Mouse (Mus musculus): ENCODE measurements at regions not wholly inside any gene's neighbourhood (a gene's known extent, or its start where the extent isn't known, plus 50 kb on each side); places are given as distances from the start of the nearest gene placed in this dataset.

DNA sequence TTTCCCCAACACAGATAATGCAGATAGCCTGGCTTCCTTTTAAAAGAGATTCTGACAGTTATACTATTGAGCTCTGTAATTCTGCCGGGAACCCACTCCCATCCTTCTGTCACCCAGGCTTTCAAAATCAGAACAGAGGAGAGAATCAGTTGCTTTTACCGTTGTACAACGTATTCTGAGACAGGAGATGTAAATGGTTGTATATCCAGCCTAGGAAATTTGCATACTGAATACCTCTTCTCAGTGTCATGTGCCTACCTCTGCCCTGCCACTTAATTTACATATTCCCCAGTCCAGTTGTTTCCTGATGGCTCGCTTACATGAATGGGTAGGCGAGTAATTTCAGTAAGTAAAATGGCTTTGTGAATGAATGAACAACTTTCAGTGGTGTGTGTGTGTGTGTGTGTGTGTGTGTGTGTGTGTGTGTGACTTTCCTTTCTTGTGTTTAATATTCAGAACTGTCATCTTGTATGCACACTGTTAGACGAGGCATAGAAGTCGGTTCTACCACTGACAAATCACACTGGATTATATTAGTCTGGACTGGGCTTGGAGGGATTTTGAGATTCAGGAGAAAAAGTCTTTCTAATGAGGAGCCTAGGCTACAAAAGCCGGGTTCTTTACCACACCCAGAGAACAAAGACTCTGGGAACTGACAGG lies 282.2 kb upstream of the Cdh6 start:
- DNase-seq (ENCODE audit: low read depth, low spot score), result no peak

DNA sequence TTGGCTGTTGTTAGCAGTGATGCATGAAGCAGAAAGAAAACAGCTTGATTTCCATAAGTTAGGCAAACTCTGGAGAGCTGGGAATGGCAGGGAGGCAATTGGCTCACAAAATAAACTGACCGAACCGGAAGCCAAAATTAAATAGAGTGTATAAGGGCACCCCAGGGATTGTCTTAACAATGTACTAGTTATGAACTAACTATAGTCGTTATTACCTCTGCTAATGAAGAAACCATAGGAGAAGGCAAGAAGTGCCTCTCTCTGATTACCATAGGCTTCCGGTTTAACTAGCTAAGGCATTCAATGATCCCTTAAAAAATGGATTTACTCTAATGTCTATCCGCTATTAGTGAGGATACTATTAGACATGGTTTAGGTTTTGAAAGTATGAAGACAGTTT lies 276.9 kb upstream of the Cdh6 start:
- no peak for DNase-seq (ENCODE audit: low read depth, low spot score)

DNA sequence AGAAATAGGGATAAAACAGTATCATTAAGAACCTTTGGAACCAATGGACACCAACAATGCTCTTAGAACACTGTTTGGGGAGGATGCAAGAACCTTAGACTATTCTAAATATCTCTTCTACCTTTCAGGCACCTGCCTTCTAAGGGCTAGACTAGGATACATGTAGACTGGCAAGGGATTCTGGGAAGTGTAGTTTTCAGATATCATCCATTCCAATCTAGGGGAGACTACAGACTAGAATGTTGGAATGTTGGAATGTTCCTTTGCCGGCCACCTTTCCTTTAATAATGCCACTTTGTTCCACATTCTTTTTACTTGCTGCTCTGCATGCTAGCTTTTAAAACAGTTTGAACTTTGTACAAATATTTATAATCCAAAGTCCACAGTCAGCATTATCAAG lies 261.1 kb upstream of the Cdh6 start:
- no peak for DNase-seq (ENCODE audit: low read depth, low spot score)

DNA sequence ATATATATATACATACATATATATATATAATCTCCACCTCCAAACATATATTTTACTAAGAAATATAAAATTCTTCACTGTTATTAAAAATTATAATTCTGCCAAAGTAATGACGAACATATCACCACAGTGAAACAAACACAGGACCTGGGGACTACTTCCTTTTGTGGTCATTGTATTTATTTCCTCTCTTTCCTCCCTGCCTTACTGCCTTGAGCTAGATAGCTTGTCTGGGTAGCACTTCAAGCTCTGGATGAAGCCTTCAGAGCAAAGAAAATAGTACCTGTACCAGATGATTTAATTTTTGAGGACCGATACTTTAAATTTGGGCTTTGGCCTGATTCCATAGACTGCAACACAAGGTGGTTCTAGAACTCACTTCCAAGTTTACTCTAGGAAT lies 259.5 kb upstream of the Cdh6 start:
- DNase-seq (ENCODE audit: low read depth, low spot score), result no peak

DNA sequence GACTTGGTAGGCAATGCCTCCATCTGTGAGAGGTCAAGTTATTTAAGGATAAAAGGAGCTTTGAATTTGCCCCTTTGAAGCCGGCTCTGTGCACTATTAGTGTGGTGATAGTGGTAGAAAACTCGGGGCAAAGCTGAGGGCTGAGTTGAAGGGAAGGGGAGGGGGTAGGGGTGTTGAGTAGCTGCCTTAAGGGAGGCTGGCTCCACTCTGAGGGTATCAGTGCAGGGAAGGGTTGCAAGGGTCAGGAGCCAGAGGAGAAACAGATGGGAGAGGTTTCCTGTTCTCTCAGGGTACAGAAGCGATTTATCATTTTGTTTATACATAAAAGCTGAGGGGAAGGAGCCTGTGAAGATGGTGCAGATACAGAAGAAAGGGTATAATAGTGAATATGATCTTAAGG lies 246.1 kb upstream of the Cdh6 start:
- peak; percentile 30 for DNase-seq (ENCODE audit: low read depth, low spot score)

DNA sequence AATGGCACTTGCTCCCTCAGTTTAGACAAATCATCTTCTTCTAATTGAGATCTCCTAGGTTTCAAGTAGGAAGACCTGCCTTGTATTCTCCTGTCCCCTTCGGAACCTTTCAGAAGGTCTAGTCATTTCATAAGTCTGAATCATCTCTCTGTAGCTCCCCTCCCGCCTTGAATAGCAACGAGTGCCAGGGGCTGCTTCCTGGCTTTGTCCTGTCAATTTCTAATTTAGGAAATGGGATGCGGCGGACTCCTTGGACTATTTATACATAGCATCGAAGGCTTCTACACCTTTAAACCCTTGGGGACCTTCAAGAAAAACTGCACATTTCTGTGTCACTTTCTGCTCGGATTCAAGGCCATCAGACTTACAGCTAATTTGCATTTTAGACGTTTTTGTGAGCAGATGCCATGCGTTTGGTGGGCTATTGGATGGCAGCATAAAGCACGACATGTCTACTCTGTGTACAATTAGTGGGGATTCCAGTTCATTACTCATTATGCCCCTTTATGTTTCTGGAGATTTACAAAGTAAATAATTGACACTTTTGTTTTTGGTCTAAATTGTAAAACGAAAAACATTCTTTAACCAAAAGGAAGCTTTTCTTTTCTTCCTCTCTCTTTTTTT lies 236.7 kb upstream of the Cdh6 start:
- no peak for DNase-seq (ENCODE audit: low read depth, low spot score)

DNA sequence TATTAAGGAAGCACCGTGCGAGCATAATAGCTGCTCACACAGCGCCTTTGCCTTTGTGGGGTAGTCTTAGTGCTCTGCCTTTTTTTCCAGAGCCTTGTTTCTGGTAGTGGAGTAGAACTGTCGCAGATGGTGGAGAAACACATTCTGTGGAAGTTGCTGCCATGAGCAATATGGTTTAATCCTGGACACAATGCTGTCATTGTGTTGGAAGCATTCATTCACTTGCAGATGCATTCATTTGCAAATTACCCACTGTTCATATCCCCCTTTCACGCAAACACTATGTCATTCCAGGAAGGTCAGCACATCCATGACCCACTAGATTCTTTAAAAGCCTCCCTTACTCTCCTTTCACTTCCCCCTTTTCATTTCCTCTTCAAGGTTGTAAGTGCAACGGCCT lies 219.7 kb upstream of the Cdh6 start:
- peak; percentile 75 for DNase-seq (ENCODE audit: low read depth, low spot score)

DNA sequence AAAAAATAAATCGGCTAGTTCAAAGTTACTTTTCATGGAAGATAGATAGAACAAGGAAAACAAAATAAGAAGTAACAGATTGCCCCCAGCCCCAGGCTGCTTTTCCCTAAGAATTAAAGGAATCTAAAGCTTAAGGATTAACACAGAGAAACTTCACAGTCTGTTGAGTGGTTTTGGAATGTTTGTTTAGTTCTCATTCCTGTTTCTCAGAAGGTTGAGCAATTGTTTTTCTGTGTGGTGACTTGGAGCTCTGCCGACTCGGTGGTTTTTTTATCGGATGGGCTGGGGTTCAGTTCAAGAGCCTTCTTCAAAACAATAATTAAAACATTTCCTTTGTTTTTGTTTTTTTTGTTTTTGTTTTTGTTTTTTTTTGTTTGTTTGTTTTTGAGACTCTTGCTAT lies 217.9 kb upstream of the Cdh6 start:
- no peak for DNase-seq (ENCODE audit: low read depth, low spot score)

DNA sequence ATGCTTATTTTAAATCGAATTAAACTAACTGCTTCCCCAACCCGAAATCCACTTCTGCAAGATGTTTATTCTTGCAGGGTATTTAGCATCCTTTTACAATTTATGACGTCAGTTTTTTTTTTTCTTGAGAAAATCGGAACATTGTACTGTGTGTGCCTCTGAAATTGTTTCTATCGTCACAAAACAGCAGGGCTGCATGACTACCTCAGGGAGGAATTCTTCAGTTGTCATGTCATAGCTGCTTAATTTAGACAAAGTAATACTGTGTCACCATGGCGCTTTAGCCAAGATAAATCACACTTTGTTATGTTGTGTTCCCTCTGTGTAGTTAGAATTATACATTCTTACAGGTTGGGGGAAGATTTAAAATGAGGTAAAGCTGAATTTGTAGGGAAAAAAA lies 211.3 kb upstream of the Cdh6 start:
- peak; percentile 49 for DNase-seq (ENCODE audit: low read depth, low spot score)

DNA sequence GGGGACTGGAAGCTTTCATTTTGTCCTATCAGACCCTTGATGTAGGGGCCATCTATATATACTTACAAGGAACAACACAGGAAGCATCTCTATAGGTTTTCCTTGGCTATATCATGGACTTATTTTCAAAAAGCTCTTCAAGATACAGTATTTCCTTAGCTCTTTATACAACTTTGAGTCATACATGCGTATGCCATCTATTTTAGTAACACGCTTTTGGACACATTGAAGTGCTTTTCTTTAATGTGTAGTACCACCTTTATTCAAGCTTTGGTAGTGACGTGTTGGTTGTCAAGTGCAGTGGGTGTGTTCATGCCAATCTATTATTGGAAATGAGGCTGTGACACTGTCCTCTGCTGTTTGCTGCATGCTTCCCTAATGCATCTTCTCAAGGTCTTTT lies 202.1 kb upstream of the Cdh6 start:
- no peak for DNase-seq (ENCODE audit: low read depth, low spot score)

DNA sequence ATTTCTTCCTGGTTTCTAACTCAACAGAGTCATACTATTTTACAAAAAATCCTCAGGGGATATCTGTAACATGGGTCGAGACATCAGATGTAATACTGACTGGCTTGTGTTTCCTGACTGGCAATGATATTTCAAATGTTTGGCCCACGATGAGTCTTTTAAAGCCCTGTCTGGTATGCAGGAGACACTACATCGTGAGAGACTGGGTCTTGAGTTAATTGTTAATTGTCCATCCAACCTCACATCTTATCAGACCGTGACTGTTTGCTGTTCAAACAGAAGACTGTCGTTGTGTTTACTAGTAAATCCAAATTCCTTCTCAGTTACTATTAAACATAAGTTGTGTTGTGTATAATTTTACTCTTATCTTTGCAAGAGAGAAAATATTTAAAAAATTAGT lies 195.3 kb upstream of the Cdh6 start:
- DNase-seq (ENCODE audit: low read depth, low spot score), result no peak

DNA sequence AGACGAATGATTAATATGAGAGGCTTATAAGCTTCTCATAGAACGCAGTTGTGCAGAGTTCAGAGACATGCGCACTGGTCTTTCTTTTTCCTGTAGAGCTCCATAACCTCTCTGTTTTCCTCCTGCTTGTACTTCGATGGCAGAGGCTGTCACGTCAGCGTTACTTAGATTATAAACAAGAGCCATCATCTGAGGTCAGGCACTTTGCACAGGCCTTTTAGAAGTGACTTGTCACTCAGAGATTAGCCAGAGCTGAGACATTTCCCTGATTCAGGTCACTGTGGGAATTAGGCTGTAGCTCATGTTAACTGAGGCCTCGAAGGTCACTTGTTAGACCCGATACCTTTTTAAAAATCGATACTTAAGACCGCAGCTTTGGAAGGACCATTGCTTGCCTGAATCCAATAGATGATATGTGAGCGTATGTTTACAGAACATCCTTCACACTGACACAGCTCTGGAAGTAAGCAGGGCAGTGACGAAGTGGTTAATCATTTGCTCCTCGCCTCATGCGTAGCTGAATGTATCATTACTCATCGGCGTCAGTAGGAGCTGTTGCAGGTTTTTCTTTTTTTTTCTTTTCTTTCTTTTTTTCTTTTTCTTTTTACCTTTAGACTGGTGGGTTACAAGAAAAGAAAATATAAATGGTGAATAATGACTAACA lies 193.9 kb upstream of the Cdh6 start:
- peak; percentile 17 for DNase-seq (ENCODE audit: low read depth, low spot score)

DNA sequence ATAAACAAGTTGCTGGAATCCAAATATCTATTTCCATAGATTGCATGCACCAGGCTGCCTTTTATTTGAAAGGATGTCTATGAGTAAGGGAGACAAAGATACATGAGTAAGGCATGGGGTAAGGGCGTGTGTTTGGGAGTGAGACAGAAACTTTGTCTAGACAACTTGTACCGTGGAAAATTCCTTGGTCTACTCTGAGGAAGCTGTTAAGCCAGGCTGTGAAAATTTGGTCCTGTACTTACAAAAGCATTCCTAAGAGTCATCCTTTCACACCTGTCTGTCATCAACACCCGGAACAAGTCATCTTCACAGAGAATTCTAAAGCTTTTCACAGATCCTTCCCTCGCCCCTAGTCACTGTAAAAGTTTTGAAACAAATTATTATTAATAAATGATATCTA lies 193.1 kb upstream of the Cdh6 start:
- DNase-seq (ENCODE audit: low read depth, low spot score), result no peak

DNA sequence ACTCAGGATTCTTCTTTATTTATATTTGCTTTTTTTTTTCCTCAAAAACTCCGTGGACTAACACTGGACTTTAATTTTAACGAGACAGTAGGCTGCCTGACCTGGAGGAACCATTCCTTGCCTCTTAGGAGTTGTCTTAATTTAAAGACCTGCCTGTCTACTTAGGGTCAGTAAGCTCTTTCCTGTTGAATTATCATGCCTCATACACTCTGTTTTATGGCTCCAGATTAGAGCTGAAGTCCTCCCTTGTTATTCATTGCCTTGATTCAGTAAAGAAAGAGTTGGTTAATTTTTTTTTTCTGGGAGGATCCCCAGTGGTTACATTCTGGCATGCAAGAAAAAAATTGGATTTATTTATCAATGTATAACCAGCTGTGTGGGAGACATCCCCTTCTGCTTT lies 187.3 kb upstream of the Cdh6 start:
- DNase-seq (ENCODE audit: low read depth, low spot score), result no peak

DNA sequence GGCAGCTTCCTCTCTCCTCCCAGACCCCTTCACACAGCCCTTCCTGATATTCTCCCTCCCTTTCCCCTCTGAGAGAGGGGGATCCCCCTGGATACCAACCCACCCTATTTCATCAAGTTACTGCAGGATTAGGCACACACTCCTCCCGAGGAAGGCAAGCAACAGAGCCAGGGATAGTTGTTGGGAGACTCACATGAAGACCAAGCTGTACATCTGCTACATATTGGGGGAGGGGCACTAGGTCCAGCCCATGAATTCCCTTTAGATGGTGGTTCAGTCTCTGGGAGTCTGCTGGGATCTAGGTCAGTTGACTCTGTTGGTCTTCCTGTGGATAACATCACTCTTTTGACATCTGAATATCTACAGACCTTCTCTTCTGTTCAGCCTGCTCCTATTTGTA lies 185.6 kb upstream of the Cdh6 start:
- no peak for DNase-seq (ENCODE audit: low read depth, low spot score)

DNA sequence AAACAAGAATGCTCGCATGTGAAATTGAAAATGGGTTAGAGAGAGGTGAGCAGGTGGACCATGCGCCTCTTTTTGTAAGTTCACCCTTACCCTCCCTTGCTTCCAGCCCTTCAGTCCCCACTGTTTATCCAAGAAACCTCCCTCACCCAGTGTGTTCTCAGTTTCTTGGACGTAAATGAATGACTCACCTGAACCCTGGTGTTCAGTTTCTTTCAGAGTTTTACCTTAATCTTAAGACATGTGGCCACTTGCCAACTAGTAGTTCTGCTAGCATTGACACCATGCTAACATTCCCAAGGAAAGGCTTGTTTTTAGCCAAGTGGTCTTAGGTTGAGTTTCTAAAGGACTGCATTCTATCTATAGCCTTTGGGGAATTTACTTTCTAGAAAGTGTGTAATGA lies 176.8 kb upstream of the Cdh6 start:
- DNase-seq (ENCODE audit: low read depth, low spot score), result no peak

DNA sequence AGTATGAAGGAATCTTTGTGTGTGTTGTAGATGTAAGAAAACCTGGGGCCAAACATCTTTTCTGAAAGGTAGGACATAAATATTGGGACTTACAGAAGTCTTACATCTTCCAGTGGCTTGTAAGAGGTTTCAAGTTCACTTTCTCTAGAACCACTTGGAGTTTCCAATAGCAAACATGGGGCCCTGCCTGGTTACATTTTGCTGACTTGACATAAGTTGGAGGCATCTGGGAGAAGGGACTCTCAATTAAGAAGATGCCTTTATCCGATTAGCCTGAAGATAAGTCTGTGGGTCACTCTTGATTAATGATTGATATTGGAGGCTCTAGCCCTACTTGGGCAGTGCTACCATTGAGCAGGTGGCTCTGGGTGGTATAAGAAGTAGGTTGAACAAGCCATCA lies 162.9 kb upstream of the Cdh6 start:
- no peak for DNase-seq (ENCODE audit: low read depth, low spot score)

DNA sequence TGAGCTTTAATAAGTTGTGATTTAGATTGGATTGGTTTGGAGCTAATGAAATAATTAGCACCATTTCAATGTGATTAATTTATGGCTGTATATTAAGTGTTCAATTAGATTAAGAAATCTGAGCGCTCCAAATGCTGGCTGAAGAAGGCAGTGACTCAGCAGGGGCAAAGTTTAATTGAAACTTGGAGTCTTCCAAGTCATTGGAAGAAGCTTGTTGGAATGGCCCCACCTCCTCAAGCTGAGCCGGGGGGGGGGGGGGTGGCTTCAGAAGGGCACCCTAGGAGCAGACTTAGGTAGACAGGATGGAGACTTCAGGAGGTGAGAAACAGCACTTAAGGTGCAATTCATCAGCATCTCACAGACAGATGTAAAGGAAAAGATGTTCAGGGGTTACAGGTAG lies 151.0 kb upstream of the Cdh6 start:
- no peak for DNase-seq (ENCODE audit: low read depth, low spot score)

DNA sequence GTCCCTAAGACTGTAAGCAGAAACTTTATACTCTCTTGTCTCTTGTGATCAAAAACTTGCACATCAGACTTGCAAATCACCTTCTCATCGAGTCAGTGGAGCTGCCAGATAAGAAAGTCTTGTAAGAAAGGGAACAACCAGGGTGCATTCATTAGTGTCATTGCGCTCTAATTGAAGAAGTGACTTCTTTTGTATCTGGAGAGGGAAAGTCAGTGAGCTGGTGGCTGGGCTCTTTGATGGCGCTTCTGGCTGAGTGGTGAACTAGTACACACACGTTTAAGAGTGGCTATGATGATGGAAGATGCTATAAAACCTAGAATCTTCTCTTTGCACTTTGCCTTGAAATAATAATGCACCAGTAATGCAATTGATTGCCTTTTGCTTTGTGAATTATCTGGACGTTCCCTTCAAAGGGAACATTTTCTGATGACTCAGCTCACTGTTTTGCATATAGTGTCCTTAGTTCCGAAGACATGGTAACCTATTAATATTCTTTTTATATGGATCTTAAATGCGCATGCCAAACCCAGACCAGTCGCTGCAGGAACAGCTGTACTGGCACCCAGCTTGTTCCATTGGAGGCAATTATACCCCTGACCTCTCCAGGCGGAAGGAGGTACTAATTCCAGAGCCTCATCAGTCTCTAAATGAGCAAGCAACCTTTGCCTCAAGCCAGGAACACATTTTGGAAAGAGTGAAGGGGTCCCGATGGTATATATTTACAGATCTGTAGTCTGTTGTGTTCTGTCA lies 147.3 kb upstream of the Cdh6 start:
- DNase-seq (ENCODE audit: low read depth, low spot score), result peak; percentile 6

DNA sequence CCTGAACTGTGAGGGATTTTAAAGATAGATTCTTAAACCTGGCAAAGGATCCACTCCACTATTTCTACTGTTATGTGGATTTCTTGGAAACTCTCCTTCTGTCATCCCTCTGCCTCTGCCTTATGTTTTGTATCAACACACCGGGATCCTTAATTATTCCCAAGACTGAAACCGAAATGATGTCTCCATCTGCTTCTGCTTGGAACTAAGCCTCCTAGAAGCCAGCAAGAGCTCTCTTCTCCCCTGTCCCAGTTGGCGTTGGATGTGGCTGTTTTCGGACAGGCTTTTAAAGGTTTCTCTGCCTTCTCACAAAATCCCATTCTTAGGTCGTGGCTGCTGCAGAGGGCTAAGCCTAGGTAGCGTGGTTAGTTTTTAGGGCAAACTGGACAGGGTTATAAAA lies 131.1 kb upstream of the Cdh6 start:
- no peak for DNase-seq (ENCODE audit: low read depth, low spot score)

DNA sequence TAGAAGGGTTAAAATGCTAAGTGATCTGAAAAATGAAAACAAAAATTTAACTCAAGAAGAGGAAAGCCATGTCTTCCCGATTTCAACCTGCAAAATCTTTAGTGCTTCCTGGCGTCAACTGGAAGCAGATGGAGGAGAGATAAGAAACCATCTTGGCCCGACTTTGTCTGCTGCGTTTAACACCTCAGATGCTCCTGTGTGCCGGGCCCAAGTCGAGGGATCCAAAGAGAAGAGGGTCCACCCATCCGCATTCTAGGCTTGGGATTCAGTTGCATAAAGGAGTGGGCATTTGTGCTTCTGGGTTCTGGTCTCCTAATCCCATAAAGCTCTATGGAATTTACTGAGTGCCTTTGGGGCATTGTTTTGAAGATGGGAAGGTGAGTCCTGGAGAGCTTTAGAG lies 130.0 kb upstream of the Cdh6 start:
- DNase-seq (ENCODE audit: low read depth, low spot score), result no peak

DNA sequence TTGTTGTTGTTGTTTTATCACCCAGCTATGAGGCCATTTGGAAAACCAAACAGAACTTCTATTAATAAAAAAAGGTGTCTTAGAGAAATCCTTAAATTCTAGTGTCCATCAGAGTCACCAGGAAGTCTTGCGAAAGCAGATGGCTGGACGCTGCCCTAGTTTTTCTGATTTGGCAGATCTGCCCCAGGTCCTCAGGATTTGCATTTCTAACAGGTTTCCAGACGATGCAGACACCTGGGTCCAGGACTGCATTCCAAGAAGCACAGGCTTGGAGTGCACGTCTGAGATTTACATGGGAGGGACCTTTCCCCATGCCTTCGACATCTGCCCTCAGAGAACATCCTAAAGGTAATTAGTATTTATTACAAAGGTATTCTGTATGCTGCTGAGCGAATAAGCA lies 129.2 kb upstream of the Cdh6 start:
- DNase-seq (ENCODE audit: low read depth, low spot score), result no peak

DNA sequence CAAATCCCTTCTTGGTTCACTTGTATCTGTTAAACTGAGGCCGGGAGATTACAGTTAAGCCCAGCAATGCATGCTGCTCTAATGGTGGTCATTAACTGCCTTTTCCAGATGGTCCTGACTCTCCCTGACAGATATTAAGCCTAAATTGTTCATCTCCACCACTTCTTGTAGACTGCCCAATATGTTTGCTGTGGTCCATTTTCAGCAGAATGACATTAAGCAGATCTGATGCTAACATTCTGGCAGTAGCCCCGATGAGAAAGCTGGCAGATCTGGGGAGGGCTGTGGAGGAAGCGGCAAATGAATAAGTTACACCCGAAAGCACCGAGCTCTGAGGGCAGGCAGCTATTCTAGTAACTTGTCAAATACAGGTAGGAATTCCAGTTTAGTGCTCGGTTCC lies 123.5 kb upstream of the Cdh6 start:
- DNase-seq (ENCODE audit: low read depth, low spot score), result no peak

Data from mesoderm, embryonic 11.5 days (tissue).